Mouse (Mus musculus): ENCODE data around the gene Grin2a. TPM values are rescaled to one million over a fixed set of nuclear protein-coding genes. Genes with fewer than 3 reads are reported as not detected.
A peak's percentile ranks its signal among the peaks of the same experiment; 100 is the strongest.

Grin2a gene
- polyA plus RNA-seq, 1 experiment from 2014 or later, result 1.0 TPM

DNA sequence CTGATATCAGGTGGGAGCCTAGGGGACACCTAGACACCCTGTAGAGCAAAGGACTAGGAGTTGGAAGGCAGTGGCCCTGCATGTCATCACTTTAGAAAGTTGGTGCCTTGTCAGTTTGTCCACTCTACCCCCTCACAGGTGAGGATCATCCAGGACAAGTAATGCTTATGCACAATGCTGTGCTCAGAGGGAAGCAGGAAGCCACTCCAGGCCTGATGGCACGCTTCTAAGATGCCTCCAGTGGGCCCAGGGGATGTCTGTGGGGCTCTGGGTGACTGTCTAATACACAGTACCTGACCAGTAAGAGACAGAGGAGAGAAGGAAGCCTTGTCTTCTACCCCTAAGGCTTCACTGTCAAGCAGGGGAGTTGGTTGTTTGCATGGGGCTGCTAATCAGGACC, 7.6 kb upstream of the Grin2a start:
- Histone ChIP-seq H3K4me2 (ENCODE audit: low read depth) (no peak overlapping the region), H3K27ac (ENCODE audit: low read depth, low read length) (no peak overlapping the region), H3K4me3 (ENCODE audit: low read depth, low read length) (no peak overlapping the region), H3K9ac (ENCODE audit: low read length) (no peak overlapping the region), H3K27me3 (ENCODE audit: control insufficient read depth, insufficient read depth, low read length) (no peaks in the 10 kb centered on the region), H3K9me3 (ENCODE audit: control insufficient read depth, low read length) (no peaks in the 10 kb centered on the region), H3K4me1 (ENCODE audit: control insufficient read depth, insufficient read depth, low read length) (no peaks in the 10 kb centered on the region), H3K36me3 (ENCODE audit: control insufficient read depth, insufficient read depth, low read length) (no peaks in the 10 kb centered on the region)
- no peak for ATAC-seq (ENCODE audit: insufficient read depth, low FRiP score, low TSS enrichment)
- no peak for DNase-seq (ENCODE audit: low spot score)
- 74% methylated on average over 1 of the region's 1 CpGs for WGBS

- no peak overlapping the region for H3K4me3 ChIP-seq (ENCODE audit: low read depth, low read length)
- H3K9me3 ChIP-seq (ENCODE audit: control insufficient read depth, low read length), result no peaks in the 10 kb centered on the region
- no peak overlapping the region for H3K27ac ChIP-seq (ENCODE audit: low read depth, low read length)
- no peaks in the 10 kb centered on the region for H3K4me1 ChIP-seq (ENCODE audit: control insufficient read depth, insufficient read depth, low read length)
- DNase-seq (ENCODE audit: low spot score), result no peak
- H3K9ac ChIP-seq (ENCODE audit: low read length), result no peak overlapping the region
- H3K27me3 ChIP-seq (ENCODE audit: control insufficient read depth, insufficient read depth, low read length), result no peaks in the 10 kb centered on the region
- WGBS, result 27% methylated on average over 1 of the region's 1 CpGs
- no peak overlapping the region for H3K4me2 ChIP-seq (ENCODE audit: low read depth)
- no peaks in the 10 kb centered on the region for H3K36me3 ChIP-seq (ENCODE audit: control insufficient read depth, insufficient read depth, low read length)
- ATAC-seq (ENCODE audit: insufficient read depth, low FRiP score, low TSS enrichment), result no peak
Measured at GRCm38 (mm10) chr16:10001601-10002000, 6.2 kb upstream of the Grin2a start.

GRCm38 (mm10) chr16:9999926-10000325, 4.6 kb upstream of the Grin2a start:
- no peak overlapping the region for H3K4me3 ChIP-seq (ENCODE audit: low read depth, low read length)
- WGBS, result 69% methylated on average over 5 of the region's 5 CpGs
- DNase-seq (ENCODE audit: low spot score) (no peak), ATAC-seq (ENCODE audit: insufficient read depth, low FRiP score, low TSS enrichment) (no peak)
- no peak overlapping the region for H3K9ac ChIP-seq (ENCODE audit: low read length)
- H3K36me3 ChIP-seq (ENCODE audit: control insufficient read depth, insufficient read depth, low read length), result no peaks in the 10 kb centered on the region
- H3K27me3 ChIP-seq (ENCODE audit: control insufficient read depth, insufficient read depth, low read length), result peaks cover 11% of the 10 kb centered on the region
- no peak overlapping the region for H3K27ac ChIP-seq (ENCODE audit: low read depth, low read length)
- no peak overlapping the region for H3K4me2 ChIP-seq (ENCODE audit: low read depth)
- H3K9me3 ChIP-seq (ENCODE audit: control insufficient read depth, low read length), result no peaks in the 10 kb centered on the region
- H3K4me1 ChIP-seq (ENCODE audit: control insufficient read depth, insufficient read depth, low read length), result peaks cover under 1% of the 10 kb centered on the region; the same call in 1 of the 2 replicates

DNA sequence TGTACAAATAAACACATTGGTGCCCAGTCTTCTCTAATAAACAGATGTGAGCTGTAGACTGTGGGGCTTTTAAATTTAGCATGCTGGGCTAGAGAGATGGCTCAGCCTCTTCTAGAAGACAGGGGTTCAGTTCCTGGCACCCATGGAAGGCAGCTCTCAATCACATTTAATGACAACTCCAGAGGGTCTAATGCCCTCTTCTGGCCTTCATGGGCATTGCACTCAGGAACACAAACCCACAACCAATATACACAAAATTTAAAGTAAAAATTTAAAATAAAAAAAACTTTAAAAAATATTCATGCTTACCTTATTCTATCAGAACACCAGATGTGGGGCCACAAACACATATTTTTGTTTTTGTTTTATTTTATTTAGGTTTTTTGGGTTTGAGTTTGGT, 2.6 kb upstream of the Grin2a start:
- Histone ChIP-seq H3K4me2 (ENCODE audit: low read depth) (no peak overlapping the region), H3K9me3 (ENCODE audit: control insufficient read depth, low read length) (no peaks in the 10 kb centered on the region), H3K4me3 (ENCODE audit: low read depth, low read length) (no peak overlapping the region), H3K4me1 (ENCODE audit: control insufficient read depth, insufficient read depth, low read length) (peaks cover 20% of the 10 kb centered on the region), H3K36me3 (ENCODE audit: control insufficient read depth, insufficient read depth, low read length) (no peaks in the 10 kb centered on the region), H3K27ac (ENCODE audit: low read depth, low read length) (no peak overlapping the region), H3K9ac (ENCODE audit: low read length) (no peak overlapping the region), H3K27me3 (ENCODE audit: control insufficient read depth, insufficient read depth, low read length) (peaks cover 31% of the 10 kb centered on the region)
- ATAC-seq (ENCODE audit: insufficient read depth, low FRiP score, low TSS enrichment) (no peak), DNase-seq (ENCODE audit: low spot score) (no peak)

DNA sequence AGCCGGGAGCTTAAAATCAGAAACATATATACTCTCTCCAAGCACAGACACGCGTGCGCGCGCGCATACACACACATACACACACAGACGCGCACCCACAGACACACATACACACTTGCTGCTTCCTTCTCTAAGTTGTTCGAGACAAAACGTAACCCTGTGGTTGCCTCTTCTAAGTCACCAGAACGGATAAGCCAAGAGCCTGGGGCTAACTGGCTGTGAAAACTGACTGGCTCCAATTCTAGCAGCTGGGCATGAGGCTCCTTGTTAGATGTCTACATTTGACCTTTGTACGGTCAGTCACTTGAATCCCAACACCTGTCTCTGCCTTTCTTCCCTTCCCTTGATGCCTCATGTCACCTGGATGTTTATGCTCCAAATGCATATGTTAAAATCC, 452 bp upstream of the Grin2a start:
- Histone ChIP-seq H3K4me2 (ENCODE audit: low read depth) (peak overlapping the region; percentile 70), H3K36me3 (ENCODE audit: control insufficient read depth, insufficient read depth, low read length) (no peaks in the 10 kb centered on the region), H3K4me3 (ENCODE audit: low read depth, low read length) (peak overlapping the region; percentile 42), H3K9me3 (ENCODE audit: control insufficient read depth, low read length) (no peaks in the 10 kb centered on the region), H3K4me1 (ENCODE audit: control insufficient read depth, insufficient read depth, low read length) (peaks cover 26% of the 10 kb centered on the region), H3K27ac (ENCODE audit: low read depth, low read length) (no peak overlapping the region), H3K27me3 (ENCODE audit: control insufficient read depth, insufficient read depth, low read length) (peaks cover 44% of the 10 kb centered on the region), H3K9ac (ENCODE audit: low read length) (peak overlapping the region; percentile 26; the same call in 1 of the 2 replicates)
- no peak for DNase-seq (ENCODE audit: low spot score)
- 26% methylated on average over 13 of the region's 13 CpGs for WGBS
- no peak for ATAC-seq (ENCODE audit: insufficient read depth, low FRiP score, low TSS enrichment)

DNA sequence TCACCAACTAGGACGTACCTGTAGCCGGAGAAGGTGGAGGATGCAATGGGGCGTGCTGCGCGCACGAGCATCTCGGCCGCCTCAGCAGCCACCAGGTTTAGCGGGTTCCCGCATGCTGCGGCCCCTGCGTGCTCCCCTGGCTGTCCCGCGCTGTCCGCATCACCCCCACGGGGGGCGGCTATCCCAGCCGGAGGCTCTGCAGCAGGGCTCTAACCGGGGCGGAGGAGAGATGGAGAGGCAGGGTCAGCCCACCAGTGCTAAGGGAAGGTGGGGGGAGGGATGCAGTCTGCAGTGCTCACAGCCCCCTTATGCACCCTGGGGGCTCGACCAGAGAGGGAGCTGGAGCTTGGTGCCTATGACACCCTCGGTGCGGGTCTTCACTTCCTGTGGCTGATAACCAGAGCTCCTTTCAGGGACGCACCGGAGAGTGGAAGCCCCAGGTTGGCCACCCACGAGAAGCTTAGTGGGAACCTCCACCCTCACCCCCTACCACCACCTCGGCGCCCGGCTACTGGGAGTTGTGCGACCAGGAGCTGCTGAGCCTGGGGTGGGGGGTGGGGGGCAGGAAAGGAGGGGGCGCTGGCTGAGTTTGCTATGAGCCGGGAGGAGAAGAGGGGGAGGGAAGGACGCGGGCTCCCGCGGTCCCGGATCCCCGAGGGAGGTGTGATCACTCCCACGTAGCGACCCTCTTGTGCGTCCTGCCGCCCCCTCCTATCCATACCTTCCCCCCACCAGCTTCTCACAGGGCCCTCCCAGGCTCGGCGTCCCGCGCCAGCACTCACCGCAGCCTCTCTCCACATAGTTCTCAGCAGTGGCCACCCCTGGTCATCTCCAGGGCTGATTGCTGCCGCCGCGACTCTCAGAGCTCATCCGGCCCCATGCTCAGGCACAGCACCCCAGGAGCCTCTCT, 1.1 kb downstream of the Grin2a start:
- 1% methylated on average over 47 of the region's 51 CpGs for WGBS
- Histone ChIP-seq H3K36me3 (ENCODE audit: control insufficient read depth, insufficient read depth, low read length) (no peaks in the 10 kb centered on the region), H3K9ac (ENCODE audit: low read length) (peak overlapping the region; percentile 45), H3K4me3 (ENCODE audit: low read depth, low read length) (peak overlapping the region; percentile 42), H3K4me2 (ENCODE audit: low read depth) (peak overlapping the region; percentile 70), H3K4me1 (ENCODE audit: control insufficient read depth, insufficient read depth, low read length) (peaks cover 26% of the 10 kb centered on the region), H3K27ac (ENCODE audit: low read depth, low read length) (no peak overlapping the region), H3K27me3 (ENCODE audit: control insufficient read depth, insufficient read depth, low read length) (peaks cover 44% of the 10 kb centered on the region), H3K9me3 (ENCODE audit: control insufficient read depth, low read length) (no peaks in the 10 kb centered on the region)
- ATAC-seq (ENCODE audit: insufficient read depth, low FRiP score, low TSS enrichment) (peak; percentile 45), DNase-seq (ENCODE audit: low spot score) (peak; percentile 19)

- Histone ChIP-seq H3K4me3 (ENCODE audit: low read depth, low read length) (peak overlapping the region; percentile 42), H3K4me2 (ENCODE audit: low read depth) (peak overlapping the region; percentile 70), H3K27me3 (ENCODE audit: control insufficient read depth, insufficient read depth, low read length) (peaks cover 44% of the 10 kb centered on the region), H3K9ac (ENCODE audit: low read length) (peak overlapping the region; percentile 14; the same call in 1 of the 2 replicates), H3K9me3 (ENCODE audit: control insufficient read depth, low read length) (no peaks in the 10 kb centered on the region), H3K4me1 (ENCODE audit: control insufficient read depth, insufficient read depth, low read length) (peaks cover 26% of the 10 kb centered on the region), H3K27ac (ENCODE audit: low read depth, low read length) (no peak overlapping the region), H3K36me3 (ENCODE audit: control insufficient read depth, insufficient read depth, low read length) (no peaks in the 10 kb centered on the region)
- ATAC-seq (ENCODE audit: insufficient read depth, low FRiP score, low TSS enrichment), result peak; percentile 51
- WGBS, result 1% methylated on average over 39 of the region's 39 CpGs
- DNase-seq (ENCODE audit: low spot score), result peak; percentile 81
Measured at GRCm38 (mm10) chr16:9993255-9994040, 1.9 kb downstream of the Grin2a start.

- no peaks in the 10 kb centered on the region for H3K36me3 ChIP-seq (ENCODE audit: control insufficient read depth, insufficient read depth, low read length)
- peaks cover 44% of the 10 kb centered on the region for H3K27me3 ChIP-seq (ENCODE audit: control insufficient read depth, insufficient read depth, low read length)
- ATAC-seq (ENCODE audit: insufficient read depth, low FRiP score, low TSS enrichment), result no peak
- no peak overlapping the region for H3K9ac ChIP-seq (ENCODE audit: low read length)
- H3K4me3 ChIP-seq (ENCODE audit: low read depth, low read length), result peak overlapping the region; percentile 42
- no peak overlapping the region for H3K27ac ChIP-seq (ENCODE audit: low read depth, low read length)
- no peaks in the 10 kb centered on the region for H3K9me3 ChIP-seq (ENCODE audit: control insufficient read depth, low read length)
- H3K4me1 ChIP-seq (ENCODE audit: control insufficient read depth, insufficient read depth, low read length), result peaks cover 26% of the 10 kb centered on the region
- peak overlapping the region; percentile 70 for H3K4me2 ChIP-seq (ENCODE audit: low read depth)
- DNase-seq (ENCODE audit: low spot score), result peak; percentile 46
- WGBS, result 0% methylated on average over 17 of the region's 17 CpGs
Measured at GRCm38 (mm10) chr16:9992773-9993221, 2.6 kb downstream of the Grin2a start.
